ENCODE assay signal across 27 mouse cellular contexts in the genomic region with DNA sequence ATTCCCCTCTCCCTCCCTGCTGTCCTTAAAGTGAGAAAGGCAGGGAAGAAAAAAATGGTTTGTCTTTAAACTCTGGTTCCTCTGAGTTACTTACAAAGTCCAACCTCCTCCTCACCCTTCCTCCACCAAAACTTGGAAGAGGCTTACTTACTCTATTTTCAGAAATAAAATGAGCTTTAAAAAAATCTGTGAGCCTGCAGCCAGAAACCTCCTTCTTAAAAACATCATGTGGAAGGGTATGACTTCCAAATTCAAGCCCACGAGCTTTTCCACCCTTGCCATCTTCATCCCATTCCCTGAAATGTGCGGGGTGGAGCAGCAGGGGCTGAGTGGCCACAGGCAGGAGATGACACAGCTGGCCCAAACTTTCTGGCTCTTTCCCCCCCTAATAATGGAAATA. TPM values are rescaled to one million over a fixed set of nuclear protein-coding genes. Genes with fewer than 3 reads are reported as not detected.
DNase-seq lines count a peak whose midpoint lies in the region.
"Had no signal": no experiment of that assay in that cellular context is flagged by ENCODE, and none has a peak within 500 bp of the region (broad histone marks: within the 10 kb centered on the region; RNA-seq: fewer than 3 reads in every experiment).

No protein-coding gene starts in this region.

- peak; percentile 44 to 63 for DNase-seq in frontal cortex, adult 2 months (ENCODE audit: extremely low spot score in 1 of 2, low spot score in 1 of 2)
- no peak for DNase-seq in frontal cortex, postnatal 14 days (ENCODE audit: low spot score in 2 of 2)
- DNase-seq in right cerebral cortex, adult 18-20 months, result peak; percentile 43
- no peak for DNase-seq in right cerebral cortex, postnatal 10 days (ENCODE audit: low spot score in 2 of 2)
- peak; percentile 16 to 47 for DNase-seq in left cerebral cortex, adult 9 months (ENCODE audit: low spot score in 2 of 2)
- DNase-seq in limb, embryonic 10.5 days (ENCODE audit: low spot score), result no peak
- DNase-seq in heart, postnatal 10 days, result no peak
- DNase-seq: adrenal gland, postnatal 10 days; cerebellum, adult 11-12 months; cerebellum, adult 9-10 months; cerebellum, postnatal 25 days; forebrain, postnatal 0 days; gastrocnemius, adult 2 months; gastrocnemius, postnatal 25 days; heart, postnatal 14 days had no signal

- intact Hi-C loops in heart, postnatal 10 days (cut with DNase I), result no loop called here

- no peak overlapping the region for H3K4me3 ChIP-seq in limb, embryonic 10.5 days
- H3K4me3 ChIP-seq: embryonic facial prominence, embryonic 12.5 days; gastrocnemius, adult 2 months; heart, embryonic 10.5 days; hindbrain, embryonic 13.5 days had no signal

- H3K9me3 ChIP-seq in limb, embryonic 10.5 days (replicated peaks), result no peaks in the 10 kb centered on the region
- H3K9me3 ChIP-seq: embryonic facial prominence, embryonic 12.5 days; heart, embryonic 10.5 days; hindbrain, embryonic 13.5 days had no signal

- no peaks in the 10 kb centered on the region for H3K4me1 ChIP-seq in limb, embryonic 10.5 days
- H3K4me1 ChIP-seq: embryonic facial prominence, embryonic 12.5 days; heart, embryonic 10.5 days; hindbrain, embryonic 13.5 days had no signal

- H3K27me3 ChIP-seq in limb, embryonic 10.5 days (ENCODE audit: low read depth, poor library complexity, severe bottlenecking), result no peaks in the 10 kb centered on the region
- H3K27me3 ChIP-seq: embryonic facial prominence, embryonic 12.5 days; hindbrain, embryonic 13.5 days had no signal

- no peaks in the 10 kb centered on the region for H3K36me3 ChIP-seq in limb, embryonic 10.5 days
- H3K36me3 ChIP-seq: embryonic facial prominence, embryonic 12.5 days; heart, embryonic 10.5 days; hindbrain, embryonic 13.5 days had no signal

- no peak overlapping the region for H3K27ac ChIP-seq in limb, embryonic 10.5 days
- H3K27ac ChIP-seq: embryonic facial prominence, embryonic 12.5 days; heart, embryonic 10.5 days; hindbrain, embryonic 13.5 days; hindbrain, postnatal 0 days had no signal

- 84% methylated on average over 2 of the region's 2 CpGs for WGBS in limb, embryonic 10.5 days

RNA-seq across cellular contexts. Expression of a gene that starts 22.0 kb away (rescaled TPM):
- not detected in 2 replicates for polyA plus RNA-seq in frontal cortex, adult 2 months (2012; rRNA removed)
- not detected in 2 replicates for polyA plus RNA-seq in limb, embryonic 10.5 days (2016; fragmentation: Nextera tagmentation; extraction: Ambion mirVana)
- total RNA-seq in heart, postnatal 10 days (2021), result not detected
- total RNA-seq: adrenal gland, postnatal 10 days; adrenal gland, postnatal 4 days; forebrain, postnatal 0 days; gastrocnemius, adult 2 months; gastrocnemius, postnatal 25 days; granulocyte monocyte progenitor cell, adult 5-6 weeks; hematopoietic stem cell, adult 5-6 weeks; hindbrain, postnatal 0 days; MEL had no signal
- polyA plus RNA-seq: C2C12; embryonic facial prominence, embryonic 12.5 days; forebrain, embryonic 11.5 days; forebrain, postnatal 0 days; heart, embryonic 10.5 days; heart, embryonic 14.5 days; hindbrain, embryonic 13.5 days; hindbrain, postnatal 0 days had no signal

RNA-seq across cellular contexts. Expression of a gene that starts 24.2 kb away (rescaled TPM):
- not detected in 2 replicates for polyA plus RNA-seq in frontal cortex, adult 2 months (2012; rRNA removed)
- polyA plus RNA-seq in limb, embryonic 10.5 days (2016; fragmentation: Nextera tagmentation; extraction: Ambion mirVana), result not detected in 2 replicates
- total RNA-seq in heart, postnatal 10 days (2021), result not detected
- total RNA-seq: adrenal gland, postnatal 10 days; adrenal gland, postnatal 4 days; forebrain, postnatal 0 days; gastrocnemius, adult 2 months; gastrocnemius, postnatal 25 days; granulocyte monocyte progenitor cell, adult 5-6 weeks; hematopoietic stem cell, adult 5-6 weeks; hindbrain, postnatal 0 days; MEL had no signal
- polyA plus RNA-seq: C2C12; cortical plate, adult 2 months; embryonic facial prominence, embryonic 12.5 days; forebrain, postnatal 0 days; heart, embryonic 10.5 days; heart, embryonic 14.5 days; hindbrain, embryonic 13.5 days; hindbrain, postnatal 0 days had no signal

Comparison
In these comparisons a context has a peak if more than half of its experiments do, and no peak if none do; other contexts are left out.
1. DNase-seq: peak in frontal cortex, adult 2 months (2 of 2), right cerebral cortex, adult 18-20 months (single experiment) and left cerebral cortex, adult 9 months (2 of 2); none in frontal cortex, postnatal 14 days (0 of 2), right cerebral cortex, postnatal 10 days (0 of 2), limb, embryonic 10.5 days (single experiment) and heart, postnatal 10 days (0 of 2).